Mouse (Mus musculus) lung, postnatal 4 days (tissue): ENCODE measurements around the gene Tial1.
A peak's percentile ranks its signal among the peaks of the same experiment; 100 is the strongest.

Experiments used
- DNase-seq, 2 experiments: peaks; one replicate each; pipeline ENCODE4 v3.0.0; 2021

Tial1 gene

DNA sequence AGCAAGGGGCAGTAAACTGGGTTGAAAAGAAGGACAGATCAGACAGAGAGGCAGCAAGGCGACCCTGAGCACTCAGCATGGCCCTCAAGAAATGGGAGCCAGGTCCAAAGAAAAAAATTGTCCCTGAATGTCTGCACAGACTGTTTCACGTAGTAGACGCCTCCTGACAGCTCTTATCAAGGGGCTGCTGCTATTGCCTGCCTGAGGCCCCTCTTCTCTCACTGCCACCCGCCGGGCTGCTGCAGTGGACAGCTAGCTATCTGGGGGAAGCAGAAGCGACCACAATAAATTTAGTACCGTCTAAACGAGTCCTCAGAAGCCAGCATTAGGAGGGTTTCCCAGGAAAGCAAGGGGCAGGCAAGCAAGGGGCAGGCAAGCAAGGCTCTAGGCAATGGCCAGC, 47.1 kb downstream of the Tial1 start:
- DNase-seq, result no peak

DNA sequence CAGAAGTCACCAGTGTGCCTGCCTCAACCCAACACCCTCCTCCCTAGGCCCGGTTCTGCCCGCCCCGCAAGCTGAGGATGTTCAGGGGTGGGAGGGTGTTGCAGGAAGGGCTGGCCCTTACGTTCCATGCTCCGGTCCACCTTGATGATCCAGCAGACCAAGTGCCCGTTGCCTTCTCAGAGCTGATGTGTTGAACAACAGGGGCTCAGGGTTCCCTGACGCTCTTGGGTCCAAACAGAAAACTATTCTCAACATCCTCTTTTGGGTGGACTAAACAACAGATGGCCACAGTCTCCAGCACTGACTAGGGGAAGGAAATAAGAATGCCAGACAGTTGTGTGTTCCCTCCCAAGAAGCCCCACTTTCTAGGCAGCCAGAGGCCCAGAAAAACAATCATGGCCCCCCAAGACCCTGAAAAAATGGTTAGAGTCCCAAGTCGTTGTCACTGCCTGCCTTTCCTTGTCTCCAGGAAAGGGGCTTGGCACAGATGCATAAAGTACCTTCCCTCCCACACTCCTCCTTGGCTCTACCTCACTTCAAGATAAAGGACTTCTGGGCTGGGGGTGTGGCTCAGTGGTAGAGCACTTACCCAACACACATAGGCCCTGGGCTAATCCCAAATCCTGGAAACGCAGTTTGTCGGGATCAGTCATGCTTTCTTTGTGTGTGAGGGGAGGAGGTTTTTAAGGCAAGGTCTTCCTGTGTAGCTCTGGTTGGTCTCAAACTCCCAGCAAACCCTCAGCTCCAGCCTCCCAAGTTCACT, 49.3 kb downstream of the Tial1 start:
- DNase-seq, result peak; percentile 32 to 49

DNA sequence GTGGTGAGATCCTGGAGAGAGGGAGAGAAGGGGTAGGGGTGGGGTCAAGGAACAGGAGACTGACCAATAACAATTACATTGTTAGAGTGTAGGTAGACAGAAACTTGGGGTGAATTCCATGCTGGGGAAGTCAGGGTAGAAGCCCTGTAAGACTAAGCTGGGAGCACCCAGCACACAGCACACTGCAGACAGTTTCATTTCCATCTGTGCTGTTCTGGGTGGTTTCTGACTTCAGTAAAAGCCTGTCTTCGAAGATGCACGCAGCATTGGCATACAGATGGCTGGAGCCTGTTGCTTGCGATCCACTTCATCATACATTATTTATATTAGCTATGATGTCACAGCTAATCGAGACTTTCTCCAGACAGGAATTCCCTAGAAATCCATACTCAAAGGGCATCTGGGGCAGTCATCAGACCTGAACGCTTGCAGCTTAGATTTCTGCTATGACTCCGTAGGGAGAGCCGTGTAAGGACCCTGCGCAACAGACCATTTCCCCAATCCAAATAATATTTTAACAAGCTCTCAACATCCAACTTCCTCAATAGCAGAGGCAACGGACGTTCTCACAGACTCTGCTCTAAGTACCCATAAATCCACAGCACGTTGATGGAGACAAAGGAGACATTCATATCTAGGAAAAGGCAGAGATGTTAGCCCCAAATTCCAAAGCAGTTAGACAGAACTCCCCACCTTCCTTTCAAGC, 50.7 kb downstream of the Tial1 start:
- DNase-seq, result no peak

DNA sequence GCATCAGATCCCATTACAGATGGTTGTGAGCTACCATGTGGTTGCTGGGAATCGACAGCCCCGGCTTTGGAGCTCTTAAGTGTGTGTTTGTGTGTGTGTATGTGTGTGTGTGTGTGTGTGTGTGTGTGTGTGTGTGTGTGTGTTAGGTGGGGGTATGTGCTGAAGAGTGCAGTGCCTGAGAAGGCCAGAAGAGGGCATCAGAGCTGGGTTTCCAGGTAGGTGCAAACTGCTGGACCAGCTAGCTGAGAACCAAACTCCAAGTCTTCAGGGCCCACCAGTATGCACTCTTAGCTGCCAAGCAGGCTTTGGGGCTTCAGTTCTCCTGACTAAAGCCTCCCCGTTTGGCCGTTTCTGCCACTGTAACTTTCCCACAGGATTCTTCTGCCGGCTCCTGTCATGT, 53.3 kb downstream of the Tial1 start:
- DNase-seq, result no peak

DNA sequence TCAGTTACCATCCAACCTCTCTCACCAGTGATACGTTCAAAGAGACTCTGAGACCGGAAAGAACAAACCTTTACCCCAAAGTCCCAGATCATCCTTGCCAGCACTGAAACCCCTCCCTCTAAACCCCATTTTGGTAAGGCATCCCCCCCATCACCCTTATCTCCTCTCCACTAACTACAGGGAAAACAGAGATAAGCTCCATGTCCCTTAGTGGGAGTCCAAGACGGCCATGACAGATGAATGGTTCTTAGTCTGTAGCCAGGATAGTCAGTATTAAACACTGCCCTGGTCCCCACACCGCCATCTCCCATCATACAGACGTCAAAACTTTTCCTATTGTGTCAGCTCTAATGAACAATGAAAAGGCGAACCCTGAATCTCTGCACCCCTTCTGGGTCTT, 57.5 kb downstream of the Tial1 start:
- DNase-seq, result no peak

DNA sequence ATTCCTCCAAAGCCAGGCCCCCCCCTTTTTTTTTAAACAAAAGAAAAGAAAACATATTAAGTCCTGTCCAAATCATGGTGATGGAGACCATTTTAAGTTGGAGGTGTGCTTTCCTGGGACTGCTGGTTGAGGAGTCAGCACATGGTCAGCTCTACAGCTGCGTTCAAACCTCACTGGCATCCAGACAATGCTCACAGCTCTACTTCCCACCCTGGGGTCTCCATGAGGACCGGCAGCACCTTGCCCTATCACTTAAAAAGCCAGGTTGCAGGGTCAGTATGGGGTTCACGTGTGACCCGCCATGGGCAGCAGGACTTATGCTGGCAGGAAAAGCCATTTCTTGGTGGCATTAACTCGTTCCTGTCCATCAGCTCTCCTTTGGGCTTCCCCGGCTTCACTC, 57.9 kb downstream of the Tial1 start:
- DNase-seq, result no peak

DNA sequence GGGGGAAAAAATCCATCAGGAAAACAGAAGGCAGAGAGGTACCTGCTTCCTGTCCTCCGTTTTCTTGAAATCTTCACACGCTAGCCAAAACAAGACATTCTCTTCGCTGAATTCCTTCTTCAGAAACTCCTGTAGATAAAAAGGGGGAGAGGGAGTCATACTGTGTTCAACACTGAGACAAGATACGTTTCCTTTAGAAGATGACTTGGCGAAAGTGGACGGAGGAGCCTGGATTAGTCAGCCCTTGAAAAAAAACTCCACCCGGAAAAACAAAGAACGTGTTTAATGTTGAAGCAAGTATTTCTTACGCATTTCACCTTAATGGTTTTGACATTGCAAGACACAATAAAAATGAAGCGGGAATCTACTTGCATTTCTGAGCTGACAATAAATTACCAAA, 58.4 kb downstream of the Tial1 start:
- no peak for DNase-seq

DNA sequence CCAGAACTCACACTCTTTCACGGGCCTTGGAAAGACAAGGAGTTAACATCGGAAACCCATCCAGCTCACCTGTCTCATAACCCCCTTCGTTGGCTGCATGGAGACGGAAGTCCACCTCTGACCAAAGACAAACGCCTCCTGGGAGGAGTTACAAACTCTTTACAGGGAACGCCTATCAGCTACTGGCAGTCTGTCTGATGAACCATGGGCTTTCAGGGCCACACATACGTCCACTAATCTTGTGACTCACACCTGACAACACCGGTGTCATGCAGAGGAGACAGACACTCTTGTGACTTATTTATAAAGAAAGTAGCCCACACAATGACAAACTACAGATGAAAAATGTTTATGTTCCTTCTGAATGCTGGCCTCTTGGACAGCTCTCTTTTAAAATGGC, 58.9 kb downstream of the Tial1 start:
- no peak for DNase-seq

DNA sequence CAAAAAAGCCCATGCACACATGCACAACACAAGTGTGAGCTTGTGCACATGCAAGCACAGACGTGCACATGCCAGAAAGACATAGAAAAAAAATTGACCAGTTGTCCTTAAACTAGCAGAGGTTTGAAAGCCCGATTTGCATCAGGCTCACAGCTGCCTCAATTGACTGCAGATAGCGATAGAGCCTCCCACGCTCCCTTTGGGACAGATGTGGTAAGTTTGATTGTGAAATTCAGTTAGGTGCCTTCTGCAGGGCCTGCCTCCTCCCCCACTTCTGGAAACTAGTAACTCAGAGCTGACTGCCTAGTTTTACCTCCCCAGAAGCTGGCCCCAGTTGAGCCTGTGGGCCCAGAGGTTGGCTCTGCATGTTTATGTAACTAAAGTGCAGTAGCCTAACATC, 62.9 kb downstream of the Tial1 start:
- DNase-seq, result no peak

DNA sequence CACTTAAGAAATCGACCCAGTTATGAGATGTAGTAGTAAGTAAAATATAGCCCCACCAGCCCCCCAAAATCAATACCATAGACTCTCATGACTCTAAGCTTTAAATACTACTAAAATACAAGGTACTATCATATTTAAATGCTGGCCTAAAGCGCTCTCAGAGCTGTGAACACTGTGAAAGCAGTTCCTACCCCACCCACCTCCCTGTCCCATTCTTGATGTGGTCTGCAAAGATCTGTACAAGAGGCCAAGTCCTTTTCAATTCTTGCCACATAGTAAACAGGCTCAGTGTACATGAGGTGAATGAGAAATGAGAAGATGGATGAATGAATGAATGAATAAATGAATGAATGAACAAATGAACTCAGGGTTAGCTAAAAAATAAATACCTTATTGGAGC, 64.5 kb downstream of the Tial1 start:
- DNase-seq, result no peak

DNA sequence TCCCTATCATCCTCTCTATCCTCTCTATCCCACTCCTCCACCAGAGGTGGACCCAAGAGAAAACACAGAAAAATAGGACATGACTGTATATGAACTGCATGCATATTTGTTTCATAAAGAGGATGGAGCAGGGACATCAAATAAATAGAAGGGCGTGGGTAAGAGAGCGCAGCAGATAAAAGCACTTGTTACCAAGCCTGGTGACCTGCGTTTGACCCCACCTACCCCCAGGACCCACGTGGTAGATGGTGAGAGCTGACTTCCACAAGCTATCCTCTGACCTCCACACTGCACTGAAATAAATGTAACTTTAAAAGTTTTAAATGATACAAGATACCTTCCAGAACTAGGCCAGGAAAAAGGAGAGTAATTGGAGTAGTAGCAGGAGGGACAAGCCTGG, 67.8 kb downstream of the Tial1 start:
- no peak for DNase-seq

DNA sequence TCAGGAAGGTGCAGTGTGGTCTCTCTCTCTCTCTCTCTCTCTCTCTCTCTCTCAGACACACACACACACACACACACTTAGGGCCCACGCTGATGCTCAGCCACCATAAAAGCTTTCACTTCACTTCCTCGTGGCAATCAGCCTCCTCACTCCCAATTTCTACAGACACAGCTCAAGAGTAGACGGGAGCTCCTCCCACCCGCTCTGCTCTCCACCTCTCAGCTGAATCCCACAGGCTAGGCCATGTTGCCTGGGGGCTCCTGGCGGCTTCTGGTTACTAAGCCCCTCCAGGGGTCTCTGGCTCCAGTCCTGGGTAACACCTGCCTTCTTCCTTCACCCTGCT, 68.6 kb downstream of the Tial1 start:
- no peak for DNase-seq

DNA sequence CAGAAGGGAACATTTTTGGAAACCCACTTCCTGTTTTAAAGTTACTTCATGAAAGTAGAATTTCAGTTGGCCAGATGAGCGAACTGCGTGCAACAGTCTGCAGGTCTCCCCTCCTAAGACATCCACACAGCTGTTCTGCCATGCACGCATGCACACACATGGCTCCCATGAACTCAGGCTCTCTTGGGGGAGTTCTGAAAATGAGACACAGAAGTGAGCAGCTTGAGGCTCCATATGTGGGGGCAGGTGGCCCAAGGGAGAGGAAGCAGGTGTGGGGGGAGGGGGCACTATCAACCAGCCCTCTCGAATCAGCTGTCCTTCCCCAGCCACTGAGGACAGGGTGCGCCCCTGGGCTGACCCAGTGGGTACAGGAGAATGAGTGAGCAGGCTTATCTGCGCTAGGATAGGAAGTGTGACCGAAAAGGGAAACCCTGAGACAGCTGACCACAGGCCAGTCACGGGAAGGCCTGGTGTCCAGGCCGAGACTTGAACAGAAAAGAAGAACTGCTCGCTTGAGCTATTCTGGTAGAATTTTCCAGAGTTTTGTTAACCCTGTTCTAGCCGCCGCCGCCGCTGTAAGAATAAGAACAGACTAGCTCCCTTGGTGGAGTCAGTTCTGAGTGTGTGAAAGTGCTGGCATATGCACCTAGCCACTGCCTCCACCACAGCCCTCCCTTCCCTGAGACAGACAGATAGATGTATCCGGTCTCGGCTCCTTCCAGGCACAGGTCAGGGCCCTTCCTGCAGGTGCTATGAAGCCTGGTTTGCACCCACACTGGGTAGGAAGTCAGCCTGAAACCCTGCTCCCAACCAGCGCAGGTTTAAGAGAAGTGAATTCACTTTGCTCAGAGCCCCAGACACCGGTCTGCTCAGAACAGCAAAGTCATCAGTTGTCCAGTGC, 69.2 kb downstream of the Tial1 start:
- peak; percentile 53 to 61 for DNase-seq

DNA sequence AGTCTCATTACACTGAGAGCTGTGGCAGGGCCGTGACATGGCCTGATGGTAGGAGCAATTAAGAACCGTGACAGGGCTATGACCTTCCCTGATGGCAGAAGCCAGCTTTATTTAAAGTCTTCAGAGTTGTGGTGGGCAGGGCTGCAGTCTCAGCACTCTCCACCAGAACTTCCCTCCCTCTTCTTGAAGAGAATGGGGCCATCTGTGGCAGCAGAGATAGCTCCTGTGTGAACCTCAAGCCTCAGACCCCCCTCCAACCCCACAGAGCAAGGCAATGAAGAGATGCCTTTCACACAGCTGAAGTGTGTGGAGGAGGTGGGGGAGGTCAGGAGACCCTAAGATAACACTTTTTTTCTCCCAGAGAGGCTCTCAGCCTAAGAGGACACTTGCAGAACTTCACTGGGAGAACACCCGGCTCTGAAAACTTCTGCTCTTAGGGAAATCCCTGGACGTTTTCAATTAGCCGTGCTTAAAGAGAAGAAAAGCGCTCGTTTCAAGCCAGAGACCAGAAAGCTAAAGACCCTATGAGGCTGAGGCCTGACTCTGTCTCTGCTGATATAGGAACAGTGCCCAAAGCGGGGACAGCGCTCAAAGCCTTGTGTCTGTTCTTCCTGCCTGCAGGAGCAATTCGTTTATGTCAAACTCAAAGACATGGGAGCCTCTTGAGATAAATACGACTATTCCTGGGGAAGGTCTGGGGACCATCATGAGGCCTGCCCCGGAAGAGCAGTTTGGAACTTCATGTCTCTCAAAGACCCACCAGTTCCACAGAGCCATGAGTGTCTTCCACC, 70.1 kb downstream of the Tial1 start:
- no peak for DNase-seq
